Mouse (Mus musculus): ENCODE measurements around the gene Nfam1. TPM values are rescaled to one million over a fixed set of nuclear protein-coding genes. Genes with fewer than 3 reads are reported as not detected.

Gene Nfam1
- 2.8 and 4.0 TPM in 2 replicates for polyA plus RNA-seq (2012; rRNA removed)

DNA sequence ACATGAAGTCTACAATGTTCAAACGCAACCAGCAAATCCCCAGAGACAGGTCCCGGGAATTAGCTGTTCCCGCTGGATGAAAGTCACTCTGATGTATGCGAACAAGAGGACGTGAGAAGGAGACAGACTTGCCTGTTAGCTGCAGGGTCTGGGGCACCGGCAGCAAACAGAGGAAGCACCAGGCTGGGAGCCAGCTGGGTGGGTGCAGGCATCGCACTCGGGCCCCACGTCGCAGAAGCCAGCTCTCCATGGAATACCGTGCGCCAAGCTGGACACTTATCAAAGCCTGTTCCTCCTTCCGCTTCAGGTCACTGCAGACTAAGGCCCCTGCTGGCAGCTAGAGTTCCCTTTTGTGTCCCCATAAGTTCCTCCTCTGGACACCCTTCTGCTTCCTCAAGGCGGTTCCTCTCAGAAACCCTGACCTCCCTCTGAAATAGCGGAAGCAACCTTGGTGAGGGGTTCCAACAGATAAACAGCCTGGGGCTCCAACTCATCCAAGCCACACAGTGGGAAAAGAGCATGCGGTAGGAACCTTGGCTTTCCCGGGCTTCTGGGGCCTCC lies at the start of gene Nfam1:
TSS of gene Nfam1 (minus strand) at position 326 of the 561 bp plus-strand sequence.

DNA sequence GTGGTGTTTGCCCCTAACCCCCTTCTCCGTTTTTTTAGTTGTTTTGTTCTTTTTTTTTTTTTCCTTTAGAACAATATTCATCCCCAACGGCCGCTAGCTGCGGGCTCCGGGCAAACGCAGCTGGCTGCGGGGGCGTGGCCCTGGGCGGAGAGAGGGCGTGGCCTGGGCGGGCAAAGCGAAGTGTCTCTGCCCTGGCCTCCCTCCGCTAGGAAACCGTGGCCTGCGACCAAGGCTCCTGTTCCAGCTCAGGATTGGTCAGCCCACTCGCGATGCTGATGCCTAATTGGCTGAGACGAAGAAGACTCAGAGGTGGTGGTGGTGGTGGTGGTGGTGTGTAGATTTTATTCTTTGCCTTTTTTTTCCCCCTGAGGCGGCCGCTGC lies 45.4 kb downstream of the Nfam1 start, which contains the start of gene Tcf20:
TSS of gene Tcf20 (minus strand) at position 141 of the 381 bp plus-strand sequence.

Other genes with a start within 250 kb of the Nfam1 start
- 20.7 and 22.6 TPM in 2 replicates for gene Cyp2d26, start 239.0 kb downstream of the Nfam1 start, polyA plus RNA-seq (2012; rRNA removed)
- gene Tcf20, start 45.4 kb downstream of the Nfam1 start, polyA plus RNA-seq (2012; rRNA removed) = 5.2 and 5.8 TPM in 2 replicates
- 10.6 and 11.5 TPM in 2 replicates for gene Serhl, start 56.2 kb upstream of the Nfam1 start, polyA plus RNA-seq (2012; rRNA removed)
- 19.7 and 24.7 TPM in 2 replicates for gene Rrp7a, start 89.5 kb upstream of the Nfam1 start, polyA plus RNA-seq (2012; rRNA removed)
- gene Poldip3, start 116.1 kb upstream of the Nfam1 start, polyA plus RNA-seq (2012; rRNA removed) = 23.8 and 29.8 TPM in 2 replicates
- 84.0 and 87.7 TPM in 2 replicates for gene Cyb5r3, start 139.3 kb upstream of the Nfam1 start, polyA plus RNA-seq (2012; rRNA removed)
- gene A4galt, start 218.5 kb upstream of the Nfam1 start, polyA plus RNA-seq (2012; rRNA removed) = 0.07 TPM in 2 replicates